Mouse (Mus musculus): ENCODE measurements around the gene Smpd2. TPM values are rescaled to one million over a fixed set of nuclear protein-coding genes. Genes with fewer than 3 reads are reported as not detected.

Gene Smpd2
- polyA plus RNA-seq, 1 experiment from 2014 or later, result 36.5 TPM

- Histone ChIP-seq H3K9me3 (replicated peaks; ENCODE audit: control insufficient read depth, low read length, poor library complexity, severe bottlenecking) (no peaks in the 10 kb centered on the region), H3K36me3 (ENCODE audit: control insufficient read depth, insufficient read depth, low read length) (0 out of 2 replicates have a peak, but pooled peaks cover 2% of the 10 kb centered on the region), H3K27ac (ENCODE audit: low read length) (no peak overlapping the region), H3K4me1 (ENCODE audit: control insufficient read depth, insufficient read depth, low read length) (0 out of 2 replicates have a peak, but pooled peaks cover under 1% of the 10 kb centered on the region), H3K27me3 (ENCODE audit: control insufficient read depth, insufficient read depth, low read depth, low read length) (no peaks in the 10 kb centered on the region), H3K4me3 (ENCODE audit: low read depth, low read length) (no peak overlapping the region), H3K4me2 (ENCODE audit: low read length) (no peak overlapping the region), H3K9ac (ENCODE audit: low read depth, low read length) (no peak overlapping the region)
- WGBS, result 85% methylated on average over 3 of the region's 3 CpGs
- no peak for ATAC-seq
These were observed 19.5 kb downstream of the Smpd2 start for GRCm38 (mm10) chr10:41470693-41471092.

- H3K9me3 ChIP-seq (replicated peaks; ENCODE audit: control insufficient read depth, low read length, poor library complexity, severe bottlenecking), result no peaks in the 10 kb centered on the region
- 33% methylated on average over 6 of the region's 6 CpGs for WGBS
- H3K9ac ChIP-seq (ENCODE audit: low read depth, low read length), result no peak overlapping the region
- ATAC-seq, result no peak
- no peak overlapping the region for H3K4me3 ChIP-seq (ENCODE audit: low read depth, low read length)
- no peaks in the 10 kb centered on the region for H3K4me1 ChIP-seq (ENCODE audit: control insufficient read depth, insufficient read depth, low read length)
- no peak overlapping the region for H3K4me2 ChIP-seq (ENCODE audit: low read length)
- H3K36me3 ChIP-seq (ENCODE audit: control insufficient read depth, insufficient read depth, low read length), result peaks cover 13% of the 10 kb centered on the region
- no peaks in the 10 kb centered on the region for H3K27me3 ChIP-seq (ENCODE audit: control insufficient read depth, insufficient read depth, low read depth, low read length)
- H3K27ac ChIP-seq (ENCODE audit: low read length), result no peak overlapping the region
These were observed 22.8 kb downstream of the Smpd2 start for GRCm38 (mm10) chr10:41467325-41467724.

GRCm38 (mm10) chr10:41464401-41464955, 25.7 kb downstream of the Smpd2 start:
- H3K4me3 ChIP-seq (ENCODE audit: low read depth, low read length), result no peak overlapping the region
- H3K36me3 ChIP-seq (ENCODE audit: control insufficient read depth, insufficient read depth, low read length), result peaks cover 13% of the 10 kb centered on the region
- no peak overlapping the region for H3K9ac ChIP-seq (ENCODE audit: low read depth, low read length)
- no peak overlapping the region for H3K4me2 ChIP-seq (ENCODE audit: low read length)
- H3K9me3 ChIP-seq (replicated peaks; ENCODE audit: control insufficient read depth, low read length, poor library complexity, severe bottlenecking), result no peaks in the 10 kb centered on the region
- H3K4me1 ChIP-seq (ENCODE audit: control insufficient read depth, insufficient read depth, low read length), result no peaks in the 10 kb centered on the region
- WGBS, result 38% methylated on average over 15 of the region's 15 CpGs
- no peak; the same call in 1 of the 2 replicates for ATAC-seq
- no peaks in the 10 kb centered on the region for H3K27me3 ChIP-seq (ENCODE audit: control insufficient read depth, insufficient read depth, low read depth, low read length)
- no peak overlapping the region for H3K27ac ChIP-seq (ENCODE audit: low read length)

- no peak overlapping the region for H3K9ac ChIP-seq (ENCODE audit: low read depth, low read length)
- WGBS, result 83% methylated on average over 3 of the region's 3 CpGs
- H3K27me3 ChIP-seq (ENCODE audit: control insufficient read depth, insufficient read depth, low read depth, low read length), result no peaks in the 10 kb centered on the region
- no peak for ATAC-seq
- peaks cover 19% of the 10 kb centered on the region for H3K36me3 ChIP-seq (ENCODE audit: control insufficient read depth, insufficient read depth, low read length)
- no peak overlapping the region for H3K4me2 ChIP-seq (ENCODE audit: low read length)
- no peak overlapping the region for H3K4me3 ChIP-seq (ENCODE audit: low read depth, low read length)
- no peaks in the 10 kb centered on the region for H3K9me3 ChIP-seq (replicated peaks; ENCODE audit: control insufficient read depth, low read length, poor library complexity, severe bottlenecking)
- no peak overlapping the region for H3K27ac ChIP-seq (ENCODE audit: low read length)
- no peaks in the 10 kb centered on the region for H3K4me1 ChIP-seq (ENCODE audit: control insufficient read depth, insufficient read depth, low read length)
These were observed 29.0 kb downstream of the Smpd2 start for GRCm38 (mm10) chr10:41461057-41461722.

- no peak overlapping the region for H3K27ac ChIP-seq (ENCODE audit: low read length)
- H3K36me3 ChIP-seq (ENCODE audit: control insufficient read depth, insufficient read depth, low read length), result peaks cover 24% of the 10 kb centered on the region
- WGBS, result 42% methylated on average over 2 of the region's 2 CpGs
- no peak overlapping the region for H3K9ac ChIP-seq (ENCODE audit: low read depth, low read length)
- no peak for ATAC-seq
- H3K4me1 ChIP-seq (ENCODE audit: control insufficient read depth, insufficient read depth, low read length), result no peaks in the 10 kb centered on the region
- no peak overlapping the region for H3K4me3 ChIP-seq (ENCODE audit: low read depth, low read length)
- H3K4me2 ChIP-seq (ENCODE audit: low read length), result no peak overlapping the region
- no peaks in the 10 kb centered on the region for H3K9me3 ChIP-seq (replicated peaks; ENCODE audit: control insufficient read depth, low read length, poor library complexity, severe bottlenecking)
- H3K27me3 ChIP-seq (ENCODE audit: control insufficient read depth, insufficient read depth, low read depth, low read length), result no peaks in the 10 kb centered on the region
These were observed 29.7 kb downstream of the Smpd2 start for GRCm38 (mm10) chr10:41460501-41460900.

GRCm38 (mm10) chr10:41459990-41460389, 30.2 kb downstream of the Smpd2 start:
- no peaks in the 10 kb centered on the region for H3K4me1 ChIP-seq (ENCODE audit: control insufficient read depth, insufficient read depth, low read length)
- H3K4me3 ChIP-seq (ENCODE audit: low read depth, low read length), result no peak overlapping the region
- peaks cover 27% of the 10 kb centered on the region for H3K36me3 ChIP-seq (ENCODE audit: control insufficient read depth, insufficient read depth, low read length)
- 77% methylated on average over 4 of the region's 4 CpGs for WGBS
- no peak for ATAC-seq
- H3K9ac ChIP-seq (ENCODE audit: low read depth, low read length), result no peak overlapping the region
- no peaks in the 10 kb centered on the region for H3K27me3 ChIP-seq (ENCODE audit: control insufficient read depth, insufficient read depth, low read depth, low read length)
- H3K9me3 ChIP-seq (replicated peaks; ENCODE audit: control insufficient read depth, low read length, poor library complexity, severe bottlenecking), result no peaks in the 10 kb centered on the region
- no peak overlapping the region for H3K4me2 ChIP-seq (ENCODE audit: low read length)
- H3K27ac ChIP-seq (ENCODE audit: low read length), result no peak overlapping the region

- Histone ChIP-seq H3K4me2 (ENCODE audit: low read length) (no peak overlapping the region), H3K4me1 (ENCODE audit: control insufficient read depth, insufficient read depth, low read length) (peaks cover 28% of the 10 kb centered on the region), H3K36me3 (ENCODE audit: control insufficient read depth, insufficient read depth, low read length) (peaks cover 16% of the 10 kb centered on the region), H3K27ac (ENCODE audit: low read length) (no peak overlapping the region), H3K9ac (ENCODE audit: low read depth, low read length) (no peak overlapping the region), H3K27me3 (ENCODE audit: control insufficient read depth, insufficient read depth, low read depth, low read length) (no peaks in the 10 kb centered on the region), H3K4me3 (ENCODE audit: low read depth, low read length) (no peak overlapping the region), H3K9me3 (replicated peaks; ENCODE audit: control insufficient read depth, low read length, poor library complexity, severe bottlenecking) (no peaks in the 10 kb centered on the region)
- whole genome bisulfite sequencing, result 93% methylated on average over 3 of the region's 3 CpGs
- ATAC-seq, result no peak
These were observed 37.4 kb downstream of the Smpd2 start for GRCm38 (mm10) chr10:41452791-41453190.

- Histone ChIP-seq H3K4me2 (ENCODE audit: low read length) (no peak overlapping the region), H3K27me3 (ENCODE audit: control insufficient read depth, insufficient read depth, low read depth, low read length) (no peaks in the 10 kb centered on the region), H3K4me3 (ENCODE audit: low read depth, low read length) (no peak overlapping the region), H3K9me3 (replicated peaks; ENCODE audit: control insufficient read depth, low read length, poor library complexity, severe bottlenecking) (no peaks in the 10 kb centered on the region), H3K36me3 (ENCODE audit: control insufficient read depth, insufficient read depth, low read length) (peaks cover 14% of the 10 kb centered on the region), H3K4me1 (ENCODE audit: control insufficient read depth, insufficient read depth, low read length) (peaks cover 28% of the 10 kb centered on the region), H3K27ac (ENCODE audit: low read length) (no peak overlapping the region), H3K9ac (ENCODE audit: low read depth, low read length) (no peak overlapping the region)
- ATAC-seq, result no peak
- WGBS, result 97% methylated on average over 9 of the region's 9 CpGs
These were observed 38.5 kb downstream of the Smpd2 start for GRCm38 (mm10) chr10:41451656-41452055.

- Histone ChIP-seq H3K36me3 (ENCODE audit: control insufficient read depth, insufficient read depth, low read length) (peaks cover 9% of the 10 kb centered on the region; the same call in 1 of the 2 replicates), H3K4me1 (ENCODE audit: control insufficient read depth, insufficient read depth, low read length) (peaks cover 28% of the 10 kb centered on the region), H3K9me3 (replicated peaks; ENCODE audit: control insufficient read depth, low read length, poor library complexity, severe bottlenecking) (no peaks in the 10 kb centered on the region), H3K27me3 (ENCODE audit: control insufficient read depth, insufficient read depth, low read depth, low read length) (no peaks in the 10 kb centered on the region), H3K4me2 (ENCODE audit: low read length) (peak overlapping the region; percentile 63), H3K9ac (ENCODE audit: low read depth, low read length) (peak overlapping the region; percentile 79), H3K27ac (ENCODE audit: low read length) (no peak overlapping the region; the same call in 1 of the 2 replicates), H3K4me3 (ENCODE audit: low read depth, low read length) (peak overlapping the region; percentile 64)
- peak; percentile 12; the same call in 1 of the 2 replicates for ATAC-seq
- WGBS, result 52% methylated on average over 18 of the region's 18 CpGs
These were observed 39.2 kb downstream of the Smpd2 start for GRCm38 (mm10) chr10:41450780-41451522.
